Mouse (Mus musculus): ENCODE results near the gene Zfp513.

The Zfp513 gene

GRCm38 (mm10) chr5:31199893-31200292, 2.2 kb downstream of the Zfp513 start:
- DNase-seq = no peak

- DNase-seq = no peak
These were observed 2.7 kb downstream of the Zfp513 start for GRCm38 (mm10) chr5:31199321-31199892.

GRCm38 (mm10) chr5:31198616-31199320, 3.3 kb downstream of the Zfp513 start:
- DNase-seq = no peak

- DNase-seq = no peak
These were observed 3.9 kb downstream of the Zfp513 start for GRCm38 (mm10) chr5:31198170-31198569.

- no peak for DNase-seq
These were observed 5.0 kb downstream of the Zfp513 start for GRCm38 (mm10) chr5:31197072-31197471.

GRCm38 (mm10) chr5:31196207-31196606, 5.9 kb downstream of the Zfp513 start:
- DNase-seq = no peak

GRCm38 (mm10) chr5:31195671-31196070, 6.4 kb downstream of the Zfp513 start:
- DNase-seq = no peak

GRCm38 (mm10) chr5:31194486-31195485, 7.3 kb downstream of the Zfp513 start:
- DNase-seq = no peak

GRCm38 (mm10) chr5:31193631-31194281, 8.3 kb downstream of the Zfp513 start:
- DNase-seq = no peak

GRCm38 (mm10) chr5:31192939-31193630, 9.0 kb downstream of the Zfp513 start, which contains the start of the genes Snx17 and Eif2b4:
TSS of gene Snx17 (plus strand) at chr5:31193227.
TSS of gene Eif2b4 (minus strand) at chr5:31193430.
- peak; percentile 98 for DNase-seq

GRCm38 (mm10) chr5:31192045-31192938, 9.8 kb downstream of the Zfp513 start:
- DNase-seq = no peak

- no peak for DNase-seq
These were observed 11.9 kb downstream of the Zfp513 start for GRCm38 (mm10) chr5:31190201-31190600.

GRCm38 (mm10) chr5:31188223-31188840, 13.8 kb downstream of the Zfp513 start:
- no peak for DNase-seq

GRCm38 (mm10) chr5:31183678-31184077, 18.4 kb downstream of the Zfp513 start:
- DNase-seq = no peak

- no peak for DNase-seq
These were observed 20.8 kb downstream of the Zfp513 start for GRCm38 (mm10) chr5:31181183-31181770.

- peak; percentile 96 for DNase-seq
These were observed 22.1 kb downstream of the Zfp513 start, which contains the start of the genes Gm29609 and Gtf3c2 for GRCm38 (mm10) chr5:31179766-31180630. TSS of gene Gm29609 (minus strand) at chr5:31179911. TSS of gene Gtf3c2 (minus strand) at chr5:31180144.

GRCm38 (mm10) chr5:31179301-31179765, 22.8 kb downstream of the Zfp513 start:
- no peak for DNase-seq

- DNase-seq = no peak
These were observed 33.5 kb downstream of the Zfp513 start for GRCm38 (mm10) chr5:31168630-31169029.

- no peak for DNase-seq
These were observed 37.2 kb downstream of the Zfp513 start for GRCm38 (mm10) chr5:31164878-31165277.

Data from cerebellum, adult 11 months (tissue).